Mouse (Mus musculus): ENCODE results near the gene Gsk3a.

Gene Gsk3a

DNA sequence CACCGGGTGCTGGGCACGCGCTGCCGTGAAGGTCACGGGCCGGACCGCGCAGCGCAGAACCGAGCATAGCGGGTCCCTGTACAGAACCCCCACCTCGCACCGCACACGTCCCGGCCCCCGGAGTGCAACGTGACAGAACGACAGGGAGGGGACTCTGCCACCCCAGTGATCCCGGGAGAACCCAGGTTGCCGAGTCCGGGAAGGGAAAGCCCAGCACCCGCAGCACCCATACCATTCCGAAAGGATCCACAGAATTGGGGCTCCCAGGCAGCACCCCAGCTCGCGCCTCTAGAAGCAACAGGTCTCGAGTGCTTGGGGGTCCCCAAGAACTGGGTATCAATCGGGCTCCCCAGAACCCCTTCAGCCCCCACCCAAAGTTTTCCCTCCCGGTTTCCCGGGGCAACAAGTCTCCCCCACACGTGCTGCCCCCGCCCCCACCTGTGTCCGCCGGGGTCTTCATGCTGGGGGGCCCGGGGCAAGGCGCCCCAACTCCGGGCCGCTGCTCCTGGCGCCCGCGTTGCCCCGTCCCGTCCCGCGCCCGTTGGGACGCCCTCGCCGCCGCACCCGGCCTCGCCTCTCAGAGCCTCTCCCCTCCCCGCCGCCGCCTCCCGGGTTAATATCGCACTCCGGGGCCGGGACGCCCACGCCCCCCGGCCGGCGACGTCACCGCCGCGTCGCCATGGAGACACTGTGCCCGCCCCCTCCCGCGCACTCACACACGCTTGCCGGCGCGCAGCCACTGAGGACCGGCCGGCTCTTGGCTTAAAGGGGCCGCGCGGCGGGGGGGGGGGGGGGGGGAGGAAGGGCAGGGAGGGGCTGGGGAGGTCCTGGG lies 12.7 kb upstream of the Gsk3a start, which contains the start of gene Erf:
Gene Erf (minus strand): TSS at position 621 of the 832 bp plus-strand sequence.
- peak; percentile 78 for DNase-seq (ENCODE audit: low read depth, low spot score)

DNA sequence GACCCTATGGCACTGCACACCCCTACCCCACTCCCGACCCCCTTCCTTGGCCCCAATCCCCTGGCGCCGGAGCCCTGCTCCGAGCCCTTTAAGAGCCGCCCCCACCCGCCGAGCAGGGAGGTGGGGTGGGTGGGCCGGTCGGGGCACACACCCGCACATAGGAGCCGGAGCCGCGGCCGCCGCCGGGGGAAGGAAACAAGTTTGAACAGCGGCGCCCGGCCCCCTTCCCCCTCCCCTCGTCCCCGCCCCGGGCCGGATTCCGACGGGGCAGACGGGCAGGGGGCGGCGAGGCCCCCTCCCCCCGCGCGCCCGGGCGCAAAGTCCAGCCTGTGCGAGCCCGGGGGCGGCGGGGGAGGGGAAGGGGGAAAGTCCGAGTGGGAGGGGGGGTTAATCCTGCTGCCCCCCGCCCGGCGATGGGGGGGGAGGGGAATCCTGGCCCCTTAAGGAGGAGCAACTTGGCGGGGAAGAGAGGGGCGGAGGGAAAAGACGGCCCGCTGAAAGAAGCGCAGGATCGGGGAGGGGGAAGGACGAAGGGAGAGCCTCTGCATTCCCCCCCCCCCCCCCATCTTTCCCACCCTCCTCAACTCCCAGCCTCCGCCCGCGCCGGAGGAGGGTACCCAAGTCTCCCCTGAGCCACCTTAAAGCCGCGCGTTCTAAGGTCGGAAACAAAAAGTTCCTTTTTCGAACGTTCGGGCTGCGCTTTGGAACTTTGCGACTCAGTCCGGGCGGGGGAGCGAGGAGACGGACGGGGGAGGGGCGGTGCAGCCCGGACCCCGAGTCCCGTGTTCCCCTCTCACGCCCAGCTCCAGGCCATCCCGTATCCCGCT lies 11.9 kb upstream of the Gsk3a start:
- DNase-seq (ENCODE audit: low read depth, low spot score), result no peak

DNA sequence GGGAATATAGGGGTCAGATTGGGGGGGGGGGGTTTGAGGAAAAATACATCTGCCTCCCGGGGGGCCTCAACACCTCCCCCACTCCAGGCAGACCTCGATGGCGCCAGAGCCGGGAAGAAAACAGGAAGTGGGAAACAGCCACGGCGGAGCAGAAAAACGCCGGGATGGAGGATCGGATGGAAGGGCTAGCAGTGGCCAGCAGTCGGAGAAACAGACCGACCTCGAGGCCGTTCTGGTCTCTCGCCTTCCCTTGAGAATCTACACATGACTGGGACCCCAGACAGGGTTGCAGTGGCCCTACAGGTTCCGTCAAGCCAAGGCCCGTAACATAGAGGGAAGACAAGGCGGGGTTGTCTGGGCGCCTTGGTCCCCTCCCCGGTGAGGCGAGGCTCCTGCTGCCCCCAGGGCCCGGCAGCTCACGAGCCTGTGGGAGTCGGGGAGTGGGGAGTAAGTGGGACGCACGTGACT lies 11.2 kb upstream of the Gsk3a start:
- DNase-seq (ENCODE audit: low read depth, low spot score), result no peak

DNA sequence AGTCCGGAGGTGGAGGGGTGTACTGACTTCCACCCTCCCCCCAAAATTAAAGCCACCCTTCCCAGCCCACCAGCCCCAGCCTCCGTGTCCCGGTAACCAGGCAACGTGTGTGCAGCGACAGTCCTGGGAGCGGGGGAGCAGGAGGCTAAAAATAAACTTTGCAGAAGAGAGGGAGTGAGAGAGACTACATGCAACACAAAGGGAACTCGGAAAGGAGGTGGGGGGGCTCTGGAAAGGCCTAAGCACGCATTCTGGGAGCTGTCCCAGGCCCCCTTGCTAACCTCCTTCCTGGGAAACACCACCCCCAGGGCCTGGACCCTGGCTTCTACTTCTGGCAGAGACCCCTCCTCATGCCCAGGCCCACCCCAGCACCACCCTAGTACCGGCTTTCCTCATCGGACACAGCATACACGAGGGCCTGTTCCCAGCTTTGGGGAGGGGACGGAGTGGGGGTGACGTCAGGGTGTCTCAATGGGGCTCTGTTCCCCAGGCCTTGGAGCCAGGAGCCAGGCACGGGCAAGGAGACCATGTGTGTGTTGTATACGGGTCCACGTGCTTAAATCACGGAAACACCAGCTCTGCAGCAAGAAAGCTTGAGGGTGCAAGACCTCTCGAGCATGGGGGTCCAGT lies 10.5 kb upstream of the Gsk3a start:
- no peak for DNase-seq (ENCODE audit: low read depth, low spot score)

DNA sequence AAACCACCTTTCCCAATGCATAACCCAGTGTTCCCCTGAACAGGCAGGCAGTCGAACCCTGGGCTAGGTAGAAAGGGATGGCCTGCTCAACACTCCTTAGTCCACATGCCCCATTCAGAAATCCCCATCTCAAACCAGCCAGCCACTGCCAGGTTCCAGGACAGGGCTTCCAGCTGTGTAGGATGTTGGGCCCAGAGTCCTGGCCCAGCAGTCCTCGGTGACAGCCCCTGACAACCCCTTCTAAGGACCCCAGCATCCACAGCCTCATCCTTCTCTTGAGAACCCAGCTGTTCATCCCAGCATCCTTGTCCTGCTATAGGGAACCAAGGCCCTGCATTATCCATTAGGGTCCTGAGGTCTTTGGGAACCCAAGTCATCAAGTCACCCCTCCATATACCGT lies 9.8 kb upstream of the Gsk3a start:
- no peak for DNase-seq (ENCODE audit: low read depth, low spot score)

DNA sequence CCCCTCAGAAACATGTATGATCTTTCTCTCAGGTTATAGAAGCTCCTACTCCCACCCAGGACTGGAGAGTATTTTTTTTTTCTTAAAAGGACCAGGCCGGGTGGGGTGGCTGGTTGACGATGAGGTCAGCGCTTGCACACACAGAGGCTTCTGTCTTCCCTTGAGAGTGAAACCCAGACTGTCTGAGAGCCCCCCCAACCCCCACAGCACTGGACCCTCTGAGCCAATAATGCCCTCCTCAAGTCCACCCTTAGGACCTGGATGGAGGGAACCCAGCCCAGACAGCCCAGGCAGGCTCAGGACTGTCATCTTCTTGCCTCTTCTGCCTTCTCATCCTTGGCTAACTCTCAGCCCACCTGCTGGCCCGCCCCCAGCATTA lies 9.1 kb upstream of the Gsk3a start:
- DNase-seq (ENCODE audit: low read depth, low spot score), result no peak

DNA sequence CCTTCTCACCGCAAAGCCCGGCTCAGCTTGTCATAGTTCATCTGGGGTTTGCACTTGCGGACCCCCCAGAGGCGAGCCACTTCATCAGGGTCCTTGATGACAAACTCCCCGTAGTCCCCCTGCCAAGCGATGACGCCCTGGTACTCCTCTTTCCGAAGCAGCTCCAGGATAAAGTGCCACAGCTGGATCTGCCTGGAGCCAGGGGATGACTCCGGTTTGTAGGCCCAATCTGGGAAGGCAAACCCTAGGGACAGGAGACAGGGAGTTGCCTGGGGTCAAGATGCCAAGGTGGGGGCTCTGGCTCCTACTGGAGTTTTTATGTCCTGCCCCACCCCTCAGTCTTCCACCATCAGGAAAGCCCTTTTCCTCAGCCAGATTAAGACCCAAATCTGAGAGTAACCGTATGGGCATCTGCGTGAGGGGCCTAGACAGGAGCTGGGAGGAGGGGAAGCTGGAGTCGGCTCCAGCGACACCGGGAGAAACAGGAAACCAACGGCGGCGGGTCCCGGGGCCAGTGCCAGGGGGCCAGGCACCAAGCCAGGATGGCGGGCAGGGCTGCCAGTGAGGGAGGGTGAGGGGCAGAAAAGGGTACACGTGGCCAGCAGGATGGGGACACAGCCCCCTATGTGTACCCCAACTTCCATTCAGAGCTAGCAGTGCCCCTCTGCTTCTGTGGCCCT lies 8.6 kb upstream of the Gsk3a start:
- DNase-seq (ENCODE audit: low read depth, low spot score), result no peak

DNA sequence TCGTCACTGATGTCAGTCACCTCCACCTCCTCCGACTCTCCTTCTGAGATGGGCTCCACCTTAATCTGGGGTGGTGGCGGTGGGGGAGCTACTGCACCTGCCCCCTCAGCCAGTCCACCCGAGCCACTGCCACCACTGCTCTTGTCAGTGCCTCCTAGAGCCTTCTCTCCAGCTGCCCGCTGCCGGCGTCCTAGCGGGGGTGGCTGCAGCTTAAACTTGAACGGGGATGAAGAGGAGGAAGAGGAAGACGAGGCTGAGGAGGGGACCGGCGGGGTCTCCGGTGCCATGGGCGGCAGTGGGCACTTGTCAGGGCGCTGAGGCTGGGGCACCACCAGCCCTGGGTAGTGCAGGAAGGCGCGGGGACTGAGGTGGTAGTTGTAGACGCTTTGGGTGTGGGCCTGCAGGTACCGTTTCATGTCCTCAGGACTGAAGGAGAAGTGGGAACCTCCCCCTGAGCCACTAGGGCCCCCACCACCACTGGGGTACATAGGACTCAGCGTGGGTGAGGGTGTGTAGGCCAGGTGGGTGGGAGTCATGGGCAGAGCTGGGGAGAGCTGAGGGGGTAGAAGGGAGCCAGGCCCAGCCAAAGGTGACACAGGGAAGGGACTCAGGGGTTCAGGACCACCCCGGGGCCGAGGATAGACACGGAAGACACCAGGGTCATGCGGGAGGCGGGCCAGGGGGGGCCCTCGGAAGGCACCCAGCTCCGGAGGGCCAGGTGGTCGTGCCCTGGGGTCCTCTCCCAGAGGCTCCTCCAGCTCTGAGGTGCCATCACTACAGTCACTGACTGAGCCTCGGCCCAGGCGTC lies 7.1 kb upstream of the Gsk3a start:
- no peak for DNase-seq (ENCODE audit: low read depth, low spot score)

DNA sequence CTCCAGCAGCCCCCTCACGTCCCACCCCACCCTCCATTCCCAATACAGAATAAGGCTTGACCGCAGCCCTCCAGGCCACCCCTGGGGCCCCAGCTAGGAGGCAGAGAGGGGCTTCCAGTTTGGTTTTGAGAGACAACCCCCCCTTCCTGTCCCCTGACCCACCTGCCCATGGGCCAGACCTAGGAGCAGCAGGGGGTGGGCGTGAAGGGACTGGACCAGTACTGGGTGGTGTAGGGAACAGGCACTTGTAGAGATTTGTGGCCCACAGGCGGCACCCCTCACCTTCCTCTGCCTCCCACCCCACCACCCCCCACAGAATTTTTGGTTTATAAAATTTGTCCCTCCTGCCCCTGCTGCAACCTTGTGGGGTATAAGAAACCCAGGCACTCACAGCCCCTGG lies 5.7 kb upstream of the Gsk3a start:
- DNase-seq (ENCODE audit: low read depth, low spot score), result no peak

DNA sequence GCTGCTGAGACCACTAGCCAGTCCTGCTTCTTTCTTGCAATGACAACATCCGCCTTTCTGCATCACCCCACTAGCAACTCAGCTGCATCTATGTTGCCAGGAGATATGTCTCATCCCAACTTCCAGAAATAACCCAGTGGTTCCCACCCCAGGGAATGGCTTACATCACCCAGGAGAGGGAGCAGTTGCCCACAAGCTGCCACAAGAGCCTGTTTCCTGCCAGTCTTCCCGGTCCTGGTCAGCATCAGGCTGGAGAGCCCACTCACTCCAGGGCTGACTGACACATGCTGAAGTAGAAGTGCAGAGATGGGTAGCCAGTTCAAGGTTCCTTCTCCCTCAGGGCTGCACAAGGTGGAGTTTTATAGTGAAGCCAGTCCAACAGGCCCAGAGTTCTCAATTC lies 3.4 kb upstream of the Gsk3a start:
- no peak for DNase-seq (ENCODE audit: low read depth, low spot score)

DNA sequence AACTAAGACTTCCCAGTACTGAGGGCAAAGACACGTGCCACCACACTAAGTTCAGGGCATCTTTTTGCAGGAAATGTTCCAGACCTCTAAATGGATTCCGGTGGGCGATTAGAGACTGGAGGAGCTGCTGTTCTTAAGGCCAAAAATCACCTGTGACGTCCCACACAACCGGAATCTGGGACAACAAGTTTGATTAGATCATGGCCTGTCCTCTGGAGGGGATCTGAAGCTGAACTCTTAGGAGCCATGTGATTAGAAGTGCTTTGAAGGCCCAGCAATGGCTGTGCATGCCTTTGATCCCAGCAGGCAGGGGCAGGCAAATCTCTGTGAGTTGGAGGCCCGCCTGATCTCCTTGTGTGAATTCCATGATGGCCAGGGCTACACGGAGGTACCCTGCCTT lies 3.0 kb upstream of the Gsk3a start:
- no peak for DNase-seq (ENCODE audit: low read depth, low spot score)

DNA sequence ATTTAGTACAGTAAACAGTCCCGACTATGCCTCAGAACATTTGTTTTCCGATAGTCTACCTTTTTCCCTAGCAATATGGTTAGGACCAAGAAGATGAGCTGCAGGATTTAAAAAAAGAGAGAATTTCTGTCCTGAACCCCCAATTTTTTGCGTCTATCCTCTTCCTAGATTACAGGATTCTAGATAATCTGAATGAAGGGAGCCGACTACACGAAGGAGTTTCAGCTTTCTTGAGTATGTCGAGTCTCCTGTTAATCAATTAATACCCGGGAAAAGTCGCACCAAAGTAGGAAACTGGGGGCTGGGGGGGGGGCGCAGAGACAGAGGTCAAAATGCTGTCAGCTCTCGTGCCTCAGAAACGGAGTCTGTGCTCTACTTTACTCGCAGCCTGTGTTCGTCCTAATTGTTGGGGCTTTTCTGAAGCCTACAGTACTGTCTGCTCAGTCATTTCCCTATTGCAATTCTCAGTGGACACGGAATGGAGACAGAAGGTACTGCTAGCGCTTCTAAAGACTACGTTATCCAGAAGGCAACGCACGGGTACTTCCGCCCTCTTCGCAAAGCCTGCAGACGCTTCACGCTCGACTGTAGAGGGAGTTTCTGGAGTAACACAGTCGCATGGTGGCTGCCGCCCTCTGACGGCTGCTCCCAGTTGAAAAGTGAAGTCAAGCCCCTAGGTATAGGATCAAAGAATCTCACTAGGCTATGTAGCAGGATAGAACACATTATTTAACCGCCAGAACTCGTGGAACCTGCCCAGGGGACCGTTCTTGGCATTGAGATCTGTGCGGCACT lies 1.4 kb upstream of the Gsk3a start:
- DNase-seq (ENCODE audit: low read depth, low spot score), result no peak

DNA sequence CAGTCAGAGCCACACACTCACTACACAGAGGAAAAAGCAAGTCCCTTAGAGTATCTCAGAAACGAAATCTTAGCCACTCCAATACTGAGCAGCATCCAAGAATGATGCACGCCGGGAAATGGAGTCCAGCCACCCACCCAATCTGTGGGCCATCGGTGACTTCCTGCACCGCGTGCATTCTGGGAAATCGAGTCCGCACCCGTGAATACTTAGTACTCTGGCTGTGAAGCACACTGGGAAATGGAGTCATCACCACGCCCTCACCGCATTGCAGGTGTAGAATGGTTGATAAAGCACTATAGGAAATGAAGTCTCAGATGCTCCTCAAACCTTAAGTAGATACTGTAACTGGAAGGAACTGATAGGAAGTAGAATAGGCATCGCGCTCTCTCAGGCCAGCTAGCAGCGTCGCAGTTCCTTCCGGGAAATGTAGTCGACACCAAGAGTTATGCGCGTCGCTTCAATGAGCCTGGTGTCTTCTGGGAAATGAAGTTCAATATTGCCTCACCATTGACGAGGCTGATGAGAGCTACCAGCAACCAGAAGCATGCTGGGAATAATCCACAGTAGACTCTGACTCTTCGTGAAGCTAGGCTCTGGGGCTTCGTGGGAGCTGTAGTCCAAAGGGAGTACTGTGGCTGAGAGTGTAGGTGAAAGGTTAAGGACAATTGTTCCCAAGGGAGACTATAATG lies 510 bp upstream of the Gsk3a start:
- peak; percentile 95 for DNase-seq (ENCODE audit: low read depth, low spot score)

DNA sequence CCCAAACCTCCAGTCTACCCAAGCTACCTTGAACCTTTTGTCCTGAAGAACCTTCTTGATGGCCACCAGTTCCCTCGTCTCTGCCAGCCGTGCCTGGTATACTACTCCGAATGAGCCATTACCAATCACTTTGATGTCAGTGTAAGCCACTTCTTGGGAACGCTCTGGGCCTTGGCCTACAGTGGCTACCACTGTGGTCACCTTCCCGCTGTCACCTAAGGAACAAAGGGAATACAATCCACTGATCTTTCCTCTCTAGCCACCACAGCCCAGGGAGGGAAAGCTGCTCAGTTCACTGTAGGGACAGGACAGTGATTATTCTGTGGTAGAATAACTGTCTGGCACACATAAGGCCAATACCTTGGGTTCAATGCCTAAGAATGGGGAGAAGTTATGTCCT lies 2.1 kb downstream of the Gsk3a start:
- DNase-seq (ENCODE audit: low read depth, low spot score), result no peak

DNA sequence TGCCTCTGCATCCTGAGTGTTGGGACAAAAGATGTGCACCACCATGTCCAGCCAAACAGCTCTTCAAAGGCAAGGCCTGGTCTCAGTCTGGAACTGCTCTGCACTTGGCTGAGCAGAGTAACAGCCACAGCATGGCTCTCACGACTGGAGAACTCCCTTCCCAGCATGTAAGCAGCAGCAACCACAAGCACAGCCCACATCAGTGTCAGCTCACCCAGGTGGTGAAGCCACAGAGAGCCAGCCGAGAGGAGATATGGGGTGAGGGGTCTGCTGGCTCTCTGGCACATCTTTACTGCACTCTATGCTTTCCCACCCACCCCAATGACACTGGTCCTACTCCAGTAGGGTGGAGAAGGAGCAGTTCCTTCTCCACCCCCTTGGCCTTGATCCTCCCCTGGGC lies 4.6 kb downstream of the Gsk3a start:
- DNase-seq (ENCODE audit: low read depth, low spot score), result no peak

DNA sequence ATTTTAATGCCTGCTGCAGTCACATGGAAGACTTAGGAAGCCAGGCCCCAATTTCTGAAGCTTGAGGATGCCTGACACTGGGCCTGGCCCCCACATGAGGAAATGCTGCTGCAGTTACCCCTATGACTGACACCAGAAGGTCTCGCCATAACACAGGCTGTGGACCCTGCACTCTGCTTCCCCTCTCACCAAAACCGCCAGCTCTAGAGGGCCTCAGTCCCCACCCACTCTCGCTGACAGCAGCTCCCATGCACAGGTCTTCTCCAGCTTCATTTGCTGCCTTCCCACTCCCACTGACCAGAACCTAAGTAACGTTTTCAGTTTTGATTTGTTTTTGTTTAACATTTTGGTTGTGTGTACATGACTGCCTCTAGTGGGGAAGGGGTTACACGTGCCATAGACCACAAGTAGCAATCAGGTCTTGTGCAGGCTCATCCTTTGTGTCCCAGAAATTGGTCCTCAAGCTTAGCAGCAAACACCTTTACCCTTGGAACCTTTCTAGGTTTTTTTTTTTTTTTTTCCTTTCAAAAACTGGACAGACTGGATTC lies 5.5 kb downstream of the Gsk3a start:
- no peak for DNase-seq (ENCODE audit: low read depth, low spot score)

DNA sequence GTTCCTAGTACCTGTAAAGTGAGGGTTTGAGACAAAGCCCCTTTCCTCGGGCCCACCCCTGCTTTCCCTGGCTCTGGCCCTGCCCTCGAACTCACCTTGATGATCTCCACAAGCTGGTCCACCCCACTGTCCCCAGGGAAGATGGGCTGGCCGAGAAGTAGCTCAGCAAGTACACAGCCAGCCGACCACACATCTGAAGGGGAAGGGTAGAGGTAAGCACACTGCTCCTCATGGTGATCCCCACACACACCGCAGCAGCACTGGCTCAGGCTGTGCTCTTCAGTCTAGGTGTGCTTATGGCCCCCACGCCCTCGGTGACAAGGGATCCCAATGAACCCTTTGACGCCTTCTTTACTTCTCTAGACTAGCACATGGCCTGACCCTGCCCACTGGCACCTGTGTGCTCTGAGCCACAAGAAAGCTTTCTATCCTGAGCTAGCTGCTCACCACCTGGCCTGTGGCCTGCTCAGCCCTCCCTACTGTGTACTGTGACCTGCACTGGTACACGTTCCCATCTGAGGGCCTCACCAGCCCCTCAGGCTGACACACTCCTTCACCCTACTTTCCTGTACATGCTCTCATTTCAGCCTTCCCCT lies 6.9 kb downstream of the Gsk3a start:
- DNase-seq (ENCODE audit: low read depth, low spot score), result no peak

DNA sequence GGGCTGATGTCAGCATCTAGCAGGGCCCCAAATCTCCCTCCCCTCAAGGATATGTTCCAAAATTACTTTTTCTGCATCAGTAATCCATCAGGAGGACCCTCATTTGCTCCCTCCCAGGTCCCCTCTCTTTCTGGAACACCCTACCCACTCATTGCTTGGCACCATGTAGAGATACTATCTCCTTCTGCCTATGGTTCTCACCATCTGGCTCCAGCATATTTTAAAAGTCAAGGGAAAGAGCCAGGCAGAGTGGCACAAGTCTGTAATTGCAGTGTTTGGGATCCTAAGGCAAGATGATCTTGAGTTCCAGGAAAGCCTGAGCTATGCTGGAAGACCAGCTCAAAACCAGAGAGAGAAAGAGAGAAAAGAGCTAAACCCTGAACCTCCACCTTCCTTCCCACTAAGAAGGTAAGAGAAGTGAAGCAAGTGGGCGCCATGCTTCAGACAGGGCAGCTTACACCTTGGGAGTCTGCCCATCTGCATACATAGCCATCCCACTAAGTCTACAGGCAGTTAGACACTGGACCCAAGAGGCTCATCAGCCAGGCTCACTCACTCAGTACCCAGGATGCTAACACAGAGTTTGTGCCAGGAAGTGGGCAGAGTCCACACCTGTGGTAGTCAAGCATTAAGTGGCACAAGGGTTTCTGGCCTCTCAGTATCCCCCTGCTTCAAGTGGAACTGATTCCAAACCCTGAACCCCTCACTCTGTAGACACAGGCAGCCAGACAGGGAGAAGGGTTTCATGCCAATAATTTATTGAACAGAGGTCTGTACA lies 9.9 kb downstream of the Gsk3a start:
- no peak for DNase-seq (ENCODE audit: low read depth, low spot score)

Measured in c-Kit-negative CD71-positive TER-119-positive erythroid progenitor cells, embryonic 14.5 days (primary cell).